Mouse (Mus musculus): ENCODE measurements around the gene Gm49387. TPM values are rescaled to one million over a fixed set of nuclear protein-coding genes. Genes with fewer than 3 reads are reported as not detected.

Gene Gm49387
- polyA plus RNA-seq, 1 experiment from 2014 or later = not detected

GRCm38 (mm10) chr14:31668326-31668725 is 27.6 kb upstream of the Gm49387 start:
- H3K4me3 ChIP-seq = no peak overlapping the region
- no peaks in the 10 kb centered on the region for H3K27me3 ChIP-seq
- H3K4me2 ChIP-seq = no peak overlapping the region
- no peak overlapping the region for H3K9ac ChIP-seq
- ATAC-seq = no peak
- H3K4me1 ChIP-seq = peaks cover 46% of the 10 kb centered on the region
- H3K27ac ChIP-seq = no peak overlapping the region
- peaks cover 5% of the 10 kb centered on the region for H3K36me3 ChIP-seq (ENCODE audit: poor library complexity, severe bottlenecking)
- 83% methylated on average over 13 of the region's 13 CpGs for WGBS
- no peaks in the 10 kb centered on the region for H3K9me3 ChIP-seq (replicated peaks)

GRCm38 (mm10) chr14:31667741-31668140 is 27.1 kb upstream of the Gm49387 start:
- no peaks in the 10 kb centered on the region for H3K9me3 ChIP-seq (replicated peaks)
- H3K36me3 ChIP-seq (ENCODE audit: poor library complexity, severe bottlenecking) = peaks cover 5% of the 10 kb centered on the region
- H3K27ac ChIP-seq = no peak overlapping the region
- H3K4me3 ChIP-seq = no peak overlapping the region
- no peak for ATAC-seq
- H3K4me2 ChIP-seq = no peak overlapping the region
- WGBS = 94% methylated on average over 6 of the region's 6 CpGs
- H3K27me3 ChIP-seq = no peaks in the 10 kb centered on the region
- no peak overlapping the region for H3K9ac ChIP-seq
- H3K4me1 ChIP-seq = peaks cover 52% of the 10 kb centered on the region

GRCm38 (mm10) chr14:31666931-31667705 is 26.4 kb upstream of the Gm49387 start:
- Histone ChIP-seq H3K27me3 (no peaks in the 10 kb centered on the region), H3K27ac (no peak overlapping the region), H3K36me3 (ENCODE audit: poor library complexity, severe bottlenecking) (peaks cover 5% of the 10 kb centered on the region), H3K9ac (no peak overlapping the region), H3K4me2 (no peak overlapping the region), H3K4me3 (no peak overlapping the region), H3K9me3 (replicated peaks) (no peaks in the 10 kb centered on the region), H3K4me1 (peaks cover 58% of the 10 kb centered on the region)
- ATAC-seq = no peak
- 95% methylated on average over 28 of the region's 28 CpGs for WGBS

GRCm38 (mm10) chr14:31665566-31665940 is 24.9 kb upstream of the Gm49387 start:
- Histone ChIP-seq H3K4me3 (no peak overlapping the region), H3K9me3 (replicated peaks) (no peaks in the 10 kb centered on the region), H3K9ac (no peak overlapping the region), H3K27ac (no peak overlapping the region), H3K4me1 (peaks cover 63% of the 10 kb centered on the region), H3K27me3 (no peaks in the 10 kb centered on the region), H3K4me2 (no peak overlapping the region), H3K36me3 (ENCODE audit: poor library complexity, severe bottlenecking) (peaks cover 5% of the 10 kb centered on the region)
- 86% methylated on average over 4 of the region's 4 CpGs for WGBS
- ATAC-seq = no peak

GRCm38 (mm10) chr14:31664903-31665565 is 24.4 kb upstream of the Gm49387 start:
- no peak for ATAC-seq
- Histone ChIP-seq H3K4me3 (no peak overlapping the region), H3K27me3 (no peaks in the 10 kb centered on the region), H3K27ac (peak overlapping the region; percentile 99), H3K4me1 (peaks cover 63% of the 10 kb centered on the region), H3K9me3 (replicated peaks) (no peaks in the 10 kb centered on the region), H3K9ac (no peak overlapping the region), H3K36me3 (ENCODE audit: poor library complexity, severe bottlenecking) (peaks cover 5% of the 10 kb centered on the region), H3K4me2 (no peak overlapping the region)
- WGBS = 67% methylated on average over 12 of the region's 12 CpGs

- Histone ChIP-seq H3K27ac (peak overlapping the region; percentile 99), H3K4me1 (peaks cover 63% of the 10 kb centered on the region), H3K9ac (no peak overlapping the region), H3K4me3 (no peak overlapping the region), H3K27me3 (no peaks in the 10 kb centered on the region), H3K36me3 (ENCODE audit: poor library complexity, severe bottlenecking) (peaks cover 5% of the 10 kb centered on the region), H3K9me3 (replicated peaks) (no peaks in the 10 kb centered on the region), H3K4me2 (no peak overlapping the region)
- ATAC-seq = no peak
- WGBS = 48% methylated on average over 18 of the region's 18 CpGs
Observed at GRCm38 (mm10) chr14:31664100-31664902, 23.6 kb upstream of the Gm49387 start.

GRCm38 (mm10) chr14:31663376-31664099 is 22.9 kb upstream of the Gm49387 start:
- H3K4me1 ChIP-seq = peaks cover 60% of the 10 kb centered on the region
- H3K9ac ChIP-seq = no peak overlapping the region
- 93% methylated on average over 13 of the region's 13 CpGs for WGBS

GRCm38 (mm10) chr14:31662555-31663211 is 22.0 kb upstream of the Gm49387 start:
- Histone ChIP-seq H3K4me1 (peaks cover 65% of the 10 kb centered on the region), H3K9ac (peak overlapping the region; percentile 62), H3K4me2 (peak overlapping the region; percentile 59), H3K27ac (peak overlapping the region; percentile 99), H3K27me3 (no peaks in the 10 kb centered on the region), H3K9me3 (replicated peaks) (no peaks in the 10 kb centered on the region), H3K36me3 (ENCODE audit: poor library complexity, severe bottlenecking) (peaks cover 4% of the 10 kb centered on the region), H3K4me3 (peak overlapping the region; percentile 35)
- ATAC-seq = peak; percentile 41
- WGBS = 26% methylated on average over 9 of the region's 9 CpGs

More at GRCm38 (mm10) chr14:31663376-31664099, 22.9 kb upstream of the Gm49387 start:
- Histone ChIP-seq H3K36me3 (ENCODE audit: poor library complexity, severe bottlenecking) (peaks cover 5% of the 10 kb centered on the region), H3K4me2 (no peak overlapping the region), H3K27me3 (no peaks in the 10 kb centered on the region), H3K27ac (peak overlapping the region; percentile 99), H3K9me3 (replicated peaks) (no peaks in the 10 kb centered on the region), H3K4me3 (no peak overlapping the region)
- ATAC-seq = no peak

- peak; percentile 91 for ATAC-seq
- Histone ChIP-seq H3K4me2 (peak overlapping the region; percentile 59), H3K9me3 (replicated peaks) (no peaks in the 10 kb centered on the region), H3K4me1 (peaks cover 65% of the 10 kb centered on the region), H3K27ac (peak overlapping the region; percentile 99), H3K27me3 (no peaks in the 10 kb centered on the region), H3K36me3 (ENCODE audit: poor library complexity, severe bottlenecking) (no peaks in the 10 kb centered on the region; the same call in 1 of the 2 replicates), H3K9ac (peak overlapping the region; percentile 62), H3K4me3 (peak overlapping the region; percentile 35)
- 4% methylated on average over 44 of the region's 44 CpGs for WGBS
Observed at GRCm38 (mm10) chr14:31661671-31662554, 21.2 kb upstream of the Gm49387 start.

- no peak overlapping the region; the same call in 1 of the 2 replicates for H3K4me2 ChIP-seq
- peak; percentile 17; the same call in 1 of the 2 replicates for ATAC-seq
- no peak overlapping the region for H3K4me3 ChIP-seq
- no peaks in the 10 kb centered on the region for H3K36me3 ChIP-seq (ENCODE audit: poor library complexity, severe bottlenecking)
- WGBS = 35% methylated on average over 7 of the region's 7 CpGs
- no peak overlapping the region for H3K9ac ChIP-seq
- H3K27ac ChIP-seq = peak overlapping the region; percentile 99
- peaks cover 65% of the 10 kb centered on the region for H3K4me1 ChIP-seq
- no peaks in the 10 kb centered on the region for H3K9me3 ChIP-seq (replicated peaks)
- H3K27me3 ChIP-seq = no peaks in the 10 kb centered on the region
Observed at GRCm38 (mm10) chr14:31660312-31661093, 19.8 kb upstream of the Gm49387 start.

Data from forebrain, embryonic 13.5 days (tissue).